9 mouse cellular contexts compared by ENCODE assay signal in the genomic region with DNA sequence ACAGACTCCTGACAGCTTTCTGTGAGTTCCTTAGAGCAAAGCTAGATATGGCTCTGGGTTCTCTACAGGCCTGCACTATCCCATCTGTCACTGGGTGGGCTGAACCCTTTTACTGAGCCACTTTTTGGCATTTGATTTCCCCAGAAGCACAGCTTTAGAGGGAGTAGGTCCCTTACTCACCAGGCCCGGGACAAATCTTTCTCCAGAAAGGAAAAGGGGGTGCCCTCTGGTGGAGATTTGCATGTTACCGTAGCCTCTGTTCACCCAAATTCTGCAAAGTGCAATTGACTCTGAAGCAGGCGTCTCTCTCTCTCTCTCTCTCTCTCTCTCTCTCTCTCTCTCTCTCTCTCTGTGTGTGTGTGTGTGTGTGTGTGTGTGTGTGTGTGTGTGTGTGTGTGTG. TPM values are rescaled to one million over a fixed set of nuclear protein-coding genes. Genes with fewer than 3 reads are reported as not detected.
A peak's percentile ranks its signal among the peaks of the same experiment; 100 is the strongest.
DNase-seq lines count a peak whose midpoint lies in the region; ATAC-seq and TF ChIP-seq lines count a peak whose summit lies in the region.
"Had no signal": no experiment of that assay in that cellular context is flagged by ENCODE, and none has a peak within 500 bp of the region (broad histone marks: within the 10 kb centered on the region; RNA-seq: fewer than 3 reads in every experiment).

No protein-coding gene starts in this region.

- no peak overlapping the region for H3K27ac ChIP-seq in cerebellum, adult 2 months (ENCODE audit: insufficient read depth, low read length)
- H3K27ac ChIP-seq in kidney, postnatal 0 days, result no peak overlapping the region
- H3K27ac ChIP-seq: embryonic facial prominence, embryonic 15.5 days; limb, embryonic 13.5 days had no signal

- no peak overlapping the region for H3K4me3 ChIP-seq in cerebellum, adult 2 months (replicated peaks; ENCODE audit: insufficient read depth, low read depth, low read length)
- H3K4me3 ChIP-seq in kidney, postnatal 0 days (replicated peaks; ENCODE audit: low read depth, low read length), result no peak overlapping the region

- no peak for TF ChIP-seq POLR2A in cerebellum, adult 2 months (IDR thresholded peaks at IDR 0.05; ENCODE audit: borderline replicate concordance, insufficient read depth, low read length)

- peak; percentile 33 to 62 for DNase-seq in left cerebral cortex, adult 18-20 months (ENCODE audit: low spot score in 2 of 2)
- DNase-seq in left cerebral cortex, adult 11 months (ENCODE audit: low spot score), result no peak
- DNase-seq in Muller cell, postnatal 12 days (ENCODE audit: inconsistent ontology term), result peak; percentile 29
- peak; percentile 49 to 51 for DNase-seq in cerebellum, adult 2 months
- peak; percentile 75 for DNase-seq in kidney, postnatal 0 days (ENCODE audit: low spot score)
- peak; percentile 70 for DNase-seq in retina, postnatal 1 day

- TF ChIP-seq CTCF in cerebellum, adult 2 months (IDR thresholded peaks at IDR 0.05; ENCODE audit: borderline replicate concordance, insufficient read depth, low read depth, low read length), result peak; percentile 55
- peak; percentile 68 for TF ChIP-seq CTCF in kidney, postnatal 0 days (IDR thresholded peaks at IDR 0.05; ENCODE audit: low read depth)

- WGBS in cerebellum, adult 2 months, result 4% methylated on average over 3 of the region's 3 CpGs
- 6% methylated on average over 3 of the region's 3 CpGs for WGBS in kidney, postnatal 0 days

- H3K9ac ChIP-seq in kidney, postnatal 0 days (ENCODE audit: low read depth, low read length), result no peak overlapping the region
- H3K9ac ChIP-seq: embryonic facial prominence, embryonic 15.5 days had no signal

- no peaks in the 10 kb centered on the region for H3K27me3 ChIP-seq in cerebellum, adult 2 months (ENCODE audit: control insufficient read depth, insufficient read depth, low read length)
- no peaks in the 10 kb centered on the region for H3K27me3 ChIP-seq in kidney, postnatal 0 days (ENCODE audit: insufficient read depth, low read length)

- no peak for ATAC-seq in kidney, postnatal 0 days (replicated peaks; ENCODE audit: low FRiP score, low read depth)
- ATAC-seq in monocyte, adult 5-6 weeks (replicated peaks; ENCODE audit: insufficient number of reproducible peaks, low FRiP score, low TSS enrichment, poor library complexity, severe bottlenecking), result no peak

- H3K4me2 ChIP-seq in kidney, postnatal 0 days (ENCODE audit: low read length), result no peak overlapping the region

- H3K36me3 ChIP-seq in kidney, postnatal 0 days (ENCODE audit: insufficient read depth, low read length), result no peaks in the 10 kb centered on the region
- H3K36me3 ChIP-seq: embryonic facial prominence, embryonic 15.5 days; limb, embryonic 13.5 days had no signal

- no peaks in the 10 kb centered on the region for H3K4me1 ChIP-seq in cerebellum, adult 2 months (ENCODE audit: control insufficient read depth, insufficient read depth, low read length)
- peaks cover 6% of the 10 kb centered on the region; the same call in 1 of the 2 replicates for H3K4me1 ChIP-seq in kidney, postnatal 0 days (replicated peaks; ENCODE audit: insufficient read depth, low read length)

- no peaks in the 10 kb centered on the region for H3K9me3 ChIP-seq in kidney, postnatal 0 days (replicated peaks; ENCODE audit: low read length)
- H3K9me3 ChIP-seq: embryonic facial prominence, embryonic 15.5 days; limb, embryonic 13.5 days had no signal

RNA-seq across cellular contexts. Expression of a gene that starts 28.6 kb away (rescaled TPM):
- total RNA-seq in left cerebral cortex, adult 18-20 months (2021), result 100 to 1,000 TPM; 440 to 456 TPM
- 85.1 and 88.3 TPM in 2 replicates for polyA plus RNA-seq in cerebellum, adult 2 months (2012; rRNA removed)
- polyA plus RNA-seq in kidney, postnatal 0 days (2015; fragmentation: Nextera tagmentation; extraction: Ambion mirVana), result 2.6 and 3.2 TPM in 2 replicates
- not detected in 3 replicates for total RNA-seq in monocyte, adult 5-6 weeks (2017)

RNA-seq across cellular contexts. Expression of a gene that starts 39.6 kb away (rescaled TPM):
- total RNA-seq in left cerebral cortex, adult 18-20 months (2021), result not detected
- 0.21 and 0.33 TPM in 2 replicates for polyA plus RNA-seq in cerebellum, adult 2 months (2012; rRNA removed)
- 0.11 TPM in 1 of 2 replicates, not detected in the other for polyA plus RNA-seq in kidney, postnatal 0 days (2015; fragmentation: Nextera tagmentation; extraction: Ambion mirVana)
- not detected in 3 replicates for total RNA-seq in monocyte, adult 5-6 weeks (2017)

RNA-seq across cellular contexts. Expression of a gene that starts 39.9 kb away (rescaled TPM):
- total RNA-seq in left cerebral cortex, adult 18-20 months (2021), result 10 to 100 TPM; 11.1 to 12.9 TPM
- 7.4 and 8.9 TPM in 2 replicates for polyA plus RNA-seq in cerebellum, adult 2 months (2012; rRNA removed)
- 18.1 and 19.8 TPM in 2 replicates for polyA plus RNA-seq in kidney, postnatal 0 days (2015; fragmentation: Nextera tagmentation; extraction: Ambion mirVana)
- not detected in 3 replicates for total RNA-seq in monocyte, adult 5-6 weeks (2017)

Comparison
In these comparisons a context has a peak if more than half of its experiments do, and no peak if none do; other contexts are left out.
1. RNA of a gene that starts 28.6 kb away (total RNA-seq): 440 to 456 TPM in left cerebral cortex, adult 18-20 months; not detected in monocyte, adult 5-6 weeks; every median in the first group is over 100 times any median in the second.
2. RNA of a gene that starts 39.9 kb away (total RNA-seq): 11.1 to 12.9 TPM in left cerebral cortex, adult 18-20 months; not detected in monocyte, adult 5-6 weeks; every median in the first group is over 10 times any median in the second.